Mouse (Mus musculus) left cerebral cortex, postnatal 25 days (tissue): ENCODE results near the gene Tgm1. TPM values are rescaled to one million over a fixed set of nuclear protein-coding genes. Genes with fewer than 3 reads are reported as not detected.

Experiments
- DNase-seq, 2 experiments: peaks; one replicate each; pipeline ENCODE4 v3.0.0; 2022; ENCODE audit warnings: low spot score in 2 of 2, mixed read lengths in 1 of 2
- intact Hi-C: fragments of 180-260 bp; cut with DNase I; formaldehyde crosslinking; loops from one replicate; pipeline ENCODE4 v1.15.1; 2025
- total RNA-seq, 2 experiments: library from RNA; stranded (reverse); gene quantifications; 2 replicates each; pipeline ENCODE4 v1.2.3; 2021

The Tgm1 gene
- total RNA-seq, 2 experiments from 2014 or later, result not detected

DNA sequence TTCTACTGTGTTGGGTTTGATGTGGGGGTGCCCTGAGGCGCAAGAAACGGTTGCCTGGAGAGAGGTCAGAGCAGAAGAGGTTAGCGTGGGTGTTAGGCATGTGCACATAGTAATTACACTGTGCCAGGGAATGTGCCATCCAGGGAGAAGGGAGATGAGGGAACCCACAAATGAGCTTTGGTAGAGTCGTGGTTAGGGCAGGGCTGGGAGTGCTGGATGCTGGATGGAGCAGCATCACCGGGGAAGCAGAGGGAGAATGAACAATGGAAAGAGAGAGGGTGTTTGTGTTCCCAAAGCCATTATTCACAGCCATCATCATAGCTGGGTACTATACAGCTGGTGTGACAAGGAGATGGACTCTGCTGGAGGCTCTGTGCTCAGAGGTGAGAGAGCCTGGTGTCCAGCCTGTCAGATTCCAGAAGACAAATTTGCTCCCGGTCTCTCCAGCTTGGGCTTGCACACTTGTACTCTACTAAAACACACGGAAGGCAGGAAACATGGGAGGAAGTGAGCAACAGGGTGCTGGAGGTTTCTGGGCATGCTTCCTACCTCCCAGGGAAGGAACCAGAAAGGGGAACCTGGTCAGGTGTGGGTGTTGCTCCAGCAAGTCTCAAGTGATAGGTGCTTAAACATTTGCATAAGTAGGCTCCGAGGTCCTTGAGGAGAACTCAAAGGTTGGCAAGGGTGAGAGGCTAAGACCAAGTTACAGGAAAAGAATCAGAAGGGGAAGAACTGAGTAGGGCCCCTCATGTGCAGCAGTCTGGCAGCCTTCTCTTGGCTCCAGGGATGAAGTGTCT, 14.4 kb upstream of the Tgm1 start:
- intact Hi-C loops, result no loop called here
- no peak for DNase-seq

DNA sequence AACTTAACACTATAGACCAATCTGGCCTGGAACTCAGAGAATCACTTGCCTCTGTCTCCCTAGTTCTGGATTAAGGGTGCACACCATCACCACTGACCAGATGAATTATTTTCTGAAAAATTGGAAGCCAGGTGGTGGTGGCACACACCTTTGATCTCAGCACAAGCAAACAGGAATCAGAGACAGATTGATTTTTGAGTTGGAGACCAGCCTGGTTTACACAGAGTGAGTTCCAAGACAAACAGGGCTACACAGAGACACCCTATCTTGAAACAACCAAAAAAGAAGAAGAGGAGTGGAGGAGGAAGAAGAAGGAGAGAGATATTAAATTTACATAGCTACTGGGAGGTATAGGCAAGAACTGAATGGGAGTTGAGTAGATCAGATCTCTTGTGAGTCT, 12.5 kb upstream of the Tgm1 start:
- DNase-seq, result no peak
- intact Hi-C loops, result no loop called here

DNA sequence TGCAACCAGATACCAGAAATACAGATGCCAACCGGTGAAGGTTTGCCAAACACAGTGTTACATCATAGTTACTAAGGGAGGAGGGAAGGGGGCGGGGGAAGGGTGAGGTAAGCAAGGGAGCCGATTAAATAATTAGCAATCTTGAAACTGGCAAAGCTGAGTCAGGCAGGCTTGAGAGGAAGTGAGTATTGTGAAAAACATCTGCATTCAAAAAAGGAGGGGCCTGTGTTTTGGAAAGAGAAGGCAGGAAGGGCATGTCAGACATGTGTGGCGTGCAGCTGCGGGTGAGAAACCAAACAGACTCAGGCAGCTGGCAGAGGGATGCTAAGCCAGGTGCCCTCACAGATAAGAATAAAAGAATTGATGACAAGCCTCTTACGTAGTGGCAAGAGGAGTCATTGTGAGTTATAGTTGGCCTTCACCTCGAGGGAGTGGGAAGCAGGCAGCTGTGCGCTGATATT, 10.7 kb upstream of the Tgm1 start:
- no peak for DNase-seq
- intact Hi-C loops, result loop anchor here (5.0 kb wide), 1 partner anchor 42 kb away; the partner anchor contains the start of gene Tinf2

DNA sequence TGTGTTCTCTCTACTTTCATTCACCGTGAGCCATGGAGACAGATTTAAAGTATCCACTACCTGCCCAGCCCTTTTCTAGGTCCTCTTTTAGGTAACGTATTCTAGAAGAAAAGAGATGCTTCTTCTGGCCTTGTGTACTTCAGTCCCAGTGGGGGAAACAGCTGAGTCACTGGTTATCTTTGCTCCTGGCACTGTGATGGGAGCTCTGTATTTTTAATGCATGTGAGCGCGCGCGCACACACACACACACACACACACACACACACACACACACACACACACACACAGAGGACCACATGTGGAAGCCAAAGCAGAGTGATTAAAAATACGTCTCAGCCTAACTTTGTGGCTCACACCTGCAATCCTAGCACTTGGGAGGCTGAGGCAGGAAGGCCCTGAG, 9.7 kb upstream of the Tgm1 start:
- intact Hi-C loops, result loop anchor here (2.0 to 5.0 kb wide), 2 partner anchors 19 to 41 kb away; partner anchors contain the start of gene Tinf2
- DNase-seq, result no peak

DNA sequence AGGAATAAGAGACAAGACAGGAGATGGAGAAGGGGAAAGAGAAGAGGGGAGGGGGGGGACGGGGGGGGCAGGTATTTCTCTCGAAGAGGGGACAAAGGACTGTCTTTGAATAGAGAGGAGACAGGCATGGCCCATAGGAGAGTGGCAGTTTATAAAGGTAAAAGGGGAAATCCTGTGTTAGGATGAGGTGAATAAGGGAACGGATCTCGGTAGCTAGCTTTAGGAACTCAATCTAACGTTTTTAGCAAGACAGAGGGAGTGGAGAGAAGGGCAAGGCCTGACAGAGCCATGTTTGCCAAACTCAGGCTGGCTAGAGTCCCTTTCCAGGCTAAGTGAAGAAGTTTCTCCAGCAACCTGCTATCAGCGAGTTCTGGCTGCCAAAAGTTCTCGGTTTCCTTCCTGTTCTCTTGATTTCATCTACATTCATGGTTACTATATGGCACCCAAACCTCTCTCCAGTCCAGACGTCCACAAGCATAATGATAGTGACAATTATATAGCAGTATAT, 8.8 kb upstream of the Tgm1 start:
- no peak for DNase-seq
- intact Hi-C loops, result loop anchor here (2.0 to 5.0 kb wide), 2 partner anchors 20 to 40 kb away; partner anchors contain the start of gene Tinf2

DNA sequence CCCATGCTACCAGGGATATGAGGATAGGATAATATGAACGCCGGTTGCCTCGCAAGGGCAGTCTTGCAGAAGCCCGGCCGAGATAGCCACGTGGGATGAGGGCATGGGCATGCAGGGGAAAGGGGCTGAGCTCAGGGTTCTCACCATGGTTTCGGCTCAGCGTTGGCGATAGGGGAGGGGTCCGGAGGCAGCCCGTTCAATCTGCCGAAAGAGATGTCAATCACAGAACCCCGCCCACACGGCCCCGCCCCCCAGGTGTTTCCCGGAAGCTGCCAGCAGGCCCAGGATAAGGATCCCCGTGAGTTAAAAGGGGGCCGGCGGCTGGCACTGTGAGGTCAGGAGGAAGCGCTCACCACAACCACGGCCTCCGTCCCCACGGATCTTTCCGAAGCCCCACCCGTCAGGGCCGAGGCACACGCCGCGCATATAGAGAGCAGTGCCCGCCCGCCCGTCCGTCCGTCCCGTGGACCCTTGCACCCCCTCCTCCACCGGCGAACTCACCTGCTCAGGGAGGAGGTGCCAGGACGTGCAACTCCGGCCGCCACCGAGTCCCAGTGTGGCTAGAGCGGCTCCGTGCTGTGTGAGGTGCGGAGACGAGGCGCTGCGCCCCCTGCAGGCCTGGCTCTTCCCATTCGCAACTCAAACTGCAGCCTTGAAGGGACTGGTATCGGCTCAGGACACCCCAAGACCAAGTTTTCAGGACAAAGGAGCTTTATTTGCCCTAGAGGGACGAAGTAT, 8.1 kb upstream of the Tgm1 start, which contains the start of gene Rabggta:
Gene Rabggta (minus strand): TSS at position 564 of the 738 bp plus-strand sequence.
- intact Hi-C loops, result loop anchor here (2.0 to 5.0 kb wide), 2 partner anchors 21 to 40 kb away; partner anchors contain the start of gene Tinf2

DNA sequence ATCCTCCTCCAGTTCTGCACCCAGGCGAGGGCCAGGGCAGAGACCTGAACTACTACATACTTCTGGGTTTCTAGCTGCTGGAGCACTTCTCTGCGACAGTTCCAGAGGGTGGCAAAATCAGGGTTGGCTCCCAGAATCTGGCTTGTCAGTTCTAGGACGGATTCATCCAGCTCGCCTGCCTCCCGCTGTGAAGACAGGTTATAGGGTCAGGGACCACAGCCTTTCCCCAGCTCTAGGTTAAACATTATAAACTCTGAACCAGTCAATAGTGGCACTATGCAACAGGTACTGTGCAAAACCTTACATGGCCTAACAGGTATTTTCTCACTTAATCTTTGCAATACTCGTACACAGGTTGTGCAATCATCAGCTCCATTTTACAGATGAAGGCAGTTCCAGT, 7.3 kb upstream of the Tgm1 start:
- intact Hi-C loops, result loop anchor here (5.0 kb wide), 1 partner anchor 39 kb away; the partner anchor contains the start of gene Tinf2
- DNase-seq, result no peak

More for the DNA sequence above, 8.1 kb upstream of the Tgm1 start, which contains the start of gene Rabggta:
- DNase-seq, result peak; percentile 93 to 94

DNA sequence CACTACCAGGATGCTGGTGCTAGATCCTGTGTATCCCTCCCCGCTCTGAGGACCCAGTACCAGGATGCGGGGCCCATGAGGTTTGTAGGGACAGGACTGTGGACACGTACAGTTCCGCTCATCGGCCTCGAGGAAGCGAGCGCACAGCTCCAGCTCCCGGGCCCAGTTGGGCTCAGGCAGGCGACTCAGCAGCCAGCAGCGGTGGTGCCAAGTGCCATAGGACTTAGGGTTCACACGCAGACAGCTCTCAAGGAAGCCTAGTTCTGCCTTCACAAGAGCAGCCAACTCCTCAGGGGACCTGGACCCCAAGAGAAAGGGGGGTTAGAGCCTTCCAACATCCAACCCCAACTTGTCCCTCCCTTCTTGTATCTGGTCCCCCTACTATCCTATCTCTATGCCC, 6.9 kb upstream of the Tgm1 start:
- intact Hi-C loops, result loop anchor here (5.0 kb wide), 1 partner anchor 38 kb away; the partner anchor contains the start of gene Tinf2
- DNase-seq, result no peak

DNA sequence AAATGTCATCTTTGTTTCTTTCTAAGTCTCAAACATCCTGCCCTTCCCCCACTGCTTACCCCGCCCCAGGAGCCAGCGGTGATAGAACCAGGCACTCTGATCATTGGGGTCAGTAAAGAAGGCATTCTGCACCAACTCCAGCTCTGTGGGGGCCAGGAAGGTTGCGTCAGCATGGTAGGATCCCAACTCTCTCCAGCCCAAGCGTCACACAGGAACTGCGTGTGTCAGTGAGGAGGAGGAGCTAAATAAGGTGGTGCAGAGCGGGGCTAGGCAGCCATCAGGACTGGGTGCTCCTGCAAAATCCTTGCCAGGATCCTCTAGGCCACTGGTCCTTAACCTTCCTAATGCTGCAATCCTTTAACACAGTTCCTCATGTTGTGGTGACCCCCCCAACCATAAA, 6.0 kb upstream of the Tgm1 start:
- DNase-seq, result peak in 1 of 2 experiments; percentile 24
- intact Hi-C loops, result loop anchor here (5.0 kb wide), 1 partner anchor 37 kb away; the partner anchor contains the start of gene Tinf2

DNA sequence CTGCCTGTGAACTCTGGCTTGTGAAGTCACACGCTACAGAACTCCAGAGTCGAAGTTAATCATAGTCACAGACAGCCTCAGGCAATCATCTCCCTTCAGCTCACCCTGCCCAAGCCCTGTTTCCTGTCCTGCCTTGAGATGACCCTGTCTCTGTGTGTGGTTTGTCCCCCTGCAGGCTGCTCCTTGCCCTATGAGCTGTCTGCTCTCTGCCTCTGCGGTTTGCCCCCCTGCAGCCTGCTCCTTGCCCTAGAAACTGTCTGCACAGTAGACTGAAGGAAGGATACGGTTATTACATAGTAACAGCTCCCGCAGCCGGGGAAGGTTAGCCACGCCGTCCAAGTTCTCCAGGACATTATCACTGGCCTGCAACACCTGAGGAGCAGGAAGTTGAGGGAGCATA, 3.2 kb upstream of the Tgm1 start:
- intact Hi-C loops, result no loop called here
- no peak for DNase-seq

DNA sequence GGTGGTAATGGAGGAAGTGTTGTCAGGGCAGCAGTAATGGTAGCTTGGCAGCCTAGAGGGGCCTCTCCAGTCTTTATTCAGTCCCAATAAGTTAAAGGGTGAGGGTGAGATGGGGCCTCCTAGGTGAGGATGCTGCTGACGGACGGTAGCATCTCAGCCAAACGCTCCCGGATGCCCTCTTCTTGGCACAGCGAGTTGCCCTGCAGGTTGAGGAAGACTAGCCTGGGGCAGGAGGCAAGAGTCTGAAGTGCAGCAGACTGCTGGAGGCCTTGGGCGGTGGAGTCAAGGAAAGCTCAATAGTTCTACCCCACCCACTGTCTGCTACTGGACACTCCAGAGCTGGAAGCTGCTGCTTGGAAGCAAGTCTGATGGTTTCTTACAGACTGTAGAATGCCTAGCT, 2.5 kb upstream of the Tgm1 start:
- no peak for DNase-seq
- intact Hi-C loops, result no loop called here

DNA sequence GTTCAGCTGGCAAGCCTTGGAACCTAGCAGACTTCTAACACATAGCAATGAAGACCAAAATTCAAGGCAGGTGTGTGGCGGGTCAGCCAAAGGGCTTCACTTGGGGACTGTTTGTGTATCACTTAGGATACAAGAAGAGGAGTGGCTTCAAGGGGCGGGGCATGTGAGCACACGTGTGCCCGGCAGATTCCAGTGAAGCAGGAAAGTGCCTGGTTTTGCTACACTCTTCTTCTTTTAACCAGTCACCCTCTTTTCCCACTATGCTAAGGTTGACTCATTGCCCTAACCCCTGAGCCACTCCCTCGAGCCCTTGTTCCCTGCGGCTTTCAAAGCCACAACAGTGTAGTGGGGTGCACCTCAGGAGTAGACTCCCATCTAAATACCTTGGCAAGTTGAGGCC, 1.2 kb upstream of the Tgm1 start:
- intact Hi-C loops, result no loop called here
- DNase-seq, result no peak

DNA sequence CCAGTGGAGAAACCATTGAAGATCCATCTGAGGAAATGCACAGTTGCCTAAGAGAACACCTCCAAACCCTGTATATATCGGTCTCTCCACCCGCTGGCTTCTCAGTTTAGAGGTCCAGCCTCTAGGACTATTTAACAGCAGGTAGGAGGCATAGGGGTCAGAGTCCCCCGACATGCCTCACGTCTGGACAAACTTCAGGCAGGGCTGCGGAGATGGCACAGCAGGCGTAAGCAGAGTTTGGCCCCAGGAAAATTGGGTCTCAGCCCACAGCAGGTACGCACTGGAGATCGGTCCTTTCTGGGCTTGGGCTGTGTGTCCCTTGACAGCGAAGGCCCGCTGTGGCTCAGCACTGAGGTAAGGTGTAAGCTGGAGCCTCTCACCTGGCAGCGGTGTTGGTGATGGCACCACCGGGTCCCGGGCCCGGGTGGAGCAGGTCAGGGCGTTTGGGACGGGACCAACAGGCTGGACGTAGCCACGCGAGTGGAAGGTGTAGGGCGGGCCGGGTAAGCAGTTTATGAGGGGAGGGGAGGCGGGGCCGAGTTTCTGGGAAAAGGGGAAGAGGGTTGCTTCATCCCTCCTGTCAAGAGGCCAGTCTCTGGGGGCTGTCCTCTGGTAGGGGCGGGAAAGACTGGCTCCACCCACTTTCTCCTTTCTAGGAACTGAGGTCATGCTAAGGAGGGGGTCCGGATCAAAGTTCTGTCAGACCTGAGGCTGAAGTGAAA, 558 bp downstream of the Tgm1 start:
- DNase-seq, result no peak

DNA sequence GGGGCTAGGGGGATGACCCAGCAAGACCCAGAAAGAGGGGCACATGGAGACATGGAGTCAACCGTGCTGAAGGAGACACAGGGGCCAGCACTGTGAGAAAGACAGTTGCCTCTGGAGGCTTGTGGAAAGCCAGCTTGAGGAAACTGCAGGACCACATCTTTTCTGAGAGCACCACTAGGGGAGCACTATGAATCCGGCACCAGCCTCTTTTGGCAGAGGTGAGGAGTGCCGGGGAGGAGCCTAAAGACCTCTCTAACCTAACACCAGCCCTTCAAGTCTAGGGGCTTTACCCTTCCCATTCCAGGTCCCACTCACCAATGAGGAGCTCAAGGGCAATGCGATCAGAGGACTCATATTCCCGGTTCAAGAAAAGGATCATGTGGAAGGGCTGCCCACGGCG, 1.9 kb downstream of the Tgm1 start:
- intact Hi-C loops, result no loop called here
- DNase-seq, result no peak

More for the DNA sequence above, 558 bp downstream of the Tgm1 start:
- intact Hi-C loops, result no loop called here

DNA sequence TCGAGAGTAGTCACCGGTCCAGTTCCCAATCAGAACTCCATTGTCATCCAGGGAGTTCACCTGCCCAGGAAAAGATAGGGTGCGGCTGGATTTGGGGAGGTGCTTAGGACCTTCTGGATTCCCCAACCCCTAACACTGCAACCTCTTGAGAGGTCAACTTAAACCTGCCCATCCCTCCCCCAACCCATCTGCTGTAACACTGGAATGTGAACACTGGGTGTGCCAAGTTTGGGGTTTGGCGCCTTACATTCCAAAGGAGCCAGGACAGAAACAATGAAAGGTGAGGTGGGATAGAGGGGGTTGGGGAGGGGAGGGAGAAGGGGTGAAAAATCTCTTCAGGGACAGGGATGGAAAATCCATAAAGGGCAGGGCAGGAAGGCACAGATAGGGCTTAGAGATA, 4.2 kb downstream of the Tgm1 start:
- intact Hi-C loops, result loop anchor here (10.0 kb wide), 1 partner anchor 125 kb away; no protein-coding TSS in a partner anchor
- no peak for DNase-seq

DNA sequence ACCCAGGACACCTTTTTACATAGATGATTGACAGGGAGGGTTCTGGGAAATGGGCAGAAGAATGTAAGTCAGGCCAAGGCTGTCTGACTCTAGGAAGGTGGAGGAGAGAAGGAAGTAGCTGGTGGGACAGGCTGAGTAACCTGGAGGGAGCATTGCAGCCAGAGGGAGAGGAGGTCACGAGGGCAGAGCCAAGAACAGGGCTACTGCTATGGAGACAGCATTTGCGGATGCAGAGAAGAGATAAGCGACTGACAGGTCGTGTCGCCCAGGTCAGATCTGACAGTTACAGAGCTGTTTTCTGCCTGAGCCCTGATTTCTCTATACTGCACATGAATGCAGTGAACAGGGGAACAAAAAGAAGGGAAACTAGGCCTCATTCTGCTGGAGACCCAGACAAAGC, 6.3 kb downstream of the Tgm1 start:
- intact Hi-C loops, result loop anchor here (10.0 kb wide), 1 partner anchor 127 kb away; no protein-coding TSS in a partner anchor
- DNase-seq, result no peak

DNA sequence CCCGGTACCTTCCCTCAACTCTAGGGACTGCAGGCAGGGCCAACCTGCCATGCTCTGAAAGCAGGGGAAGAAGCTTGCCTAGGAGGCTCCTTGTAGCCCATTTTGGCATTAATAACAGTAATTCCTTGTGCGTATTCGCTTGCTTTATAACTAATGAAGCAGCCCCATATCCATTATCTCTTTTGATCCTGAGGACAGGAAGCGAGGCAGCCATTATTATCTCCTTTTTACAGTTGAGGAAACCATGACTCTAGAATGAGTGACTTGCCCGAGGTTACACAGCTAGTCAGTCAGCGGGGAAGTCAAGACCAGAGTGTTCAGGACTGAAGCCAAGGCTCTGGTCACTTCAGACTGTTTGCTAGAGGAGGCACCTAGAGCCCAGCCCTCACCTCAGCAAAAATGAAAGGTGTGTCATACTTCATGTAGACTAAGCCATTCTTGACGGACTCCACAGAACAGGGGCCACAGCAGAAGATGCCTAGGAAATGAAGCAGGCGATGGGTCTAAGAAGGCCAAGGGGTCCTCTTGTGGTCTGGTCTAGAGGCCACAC, 7.6 kb downstream of the Tgm1 start:
- no peak for DNase-seq
- intact Hi-C loops, result loop anchor here (10.0 kb wide), 1 partner anchor 129 kb away; no protein-coding TSS in a partner anchor

DNA sequence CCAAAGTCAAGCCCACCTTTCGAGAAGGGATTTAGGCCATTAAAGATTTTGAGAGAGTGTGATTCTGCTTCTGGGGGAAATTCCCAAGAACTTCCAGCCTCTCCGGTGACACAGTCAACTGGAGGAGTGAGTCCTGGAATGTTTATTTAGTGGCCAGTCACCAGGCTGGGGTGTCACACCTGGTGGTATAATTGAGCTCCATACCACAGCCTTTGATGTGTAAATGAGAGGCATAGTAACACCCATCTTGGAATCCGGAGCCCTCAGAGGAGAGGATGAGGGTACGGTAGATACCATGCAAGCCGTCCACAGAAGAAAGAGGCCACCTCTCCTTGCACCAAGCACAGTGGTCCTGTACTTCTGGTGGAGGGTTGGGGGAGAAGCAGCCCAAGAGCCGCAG, 11.0 kb downstream of the Tgm1 start:
- no peak for DNase-seq
- intact Hi-C loops, result loop anchor here (10.0 kb wide), 1 partner anchor 132 kb away; no protein-coding TSS in a partner anchor

DNA sequence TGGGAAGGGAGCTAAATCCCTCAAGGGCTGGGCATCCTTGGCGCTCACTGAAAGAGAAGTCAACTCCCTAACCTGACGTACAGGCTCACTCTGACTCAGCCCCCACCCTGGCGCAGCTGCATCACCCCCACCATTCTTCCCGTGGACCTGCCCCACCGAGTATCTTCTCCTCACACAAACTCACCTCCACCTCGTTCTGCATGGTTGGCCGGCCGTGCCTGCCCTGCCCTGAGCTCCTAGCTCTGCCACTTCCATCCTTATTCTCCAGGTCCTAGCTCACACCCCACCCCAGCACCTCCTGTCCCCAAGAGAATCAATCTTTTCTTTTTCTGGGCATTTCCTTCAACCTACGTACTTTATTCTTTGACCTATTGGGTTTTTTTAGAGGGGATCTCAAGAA, 12.6 kb downstream of the Tgm1 start:
- intact Hi-C loops, result loop anchor here (10.0 kb wide), 1 partner anchor 134 kb away; no protein-coding TSS in a partner anchor

More for the DNA sequence above, 12.6 kb downstream of the Tgm1 start:
- DNase-seq, result no peak
